ENCODE assay signal across 8 mouse cellular contexts in the genomic region with DNA sequence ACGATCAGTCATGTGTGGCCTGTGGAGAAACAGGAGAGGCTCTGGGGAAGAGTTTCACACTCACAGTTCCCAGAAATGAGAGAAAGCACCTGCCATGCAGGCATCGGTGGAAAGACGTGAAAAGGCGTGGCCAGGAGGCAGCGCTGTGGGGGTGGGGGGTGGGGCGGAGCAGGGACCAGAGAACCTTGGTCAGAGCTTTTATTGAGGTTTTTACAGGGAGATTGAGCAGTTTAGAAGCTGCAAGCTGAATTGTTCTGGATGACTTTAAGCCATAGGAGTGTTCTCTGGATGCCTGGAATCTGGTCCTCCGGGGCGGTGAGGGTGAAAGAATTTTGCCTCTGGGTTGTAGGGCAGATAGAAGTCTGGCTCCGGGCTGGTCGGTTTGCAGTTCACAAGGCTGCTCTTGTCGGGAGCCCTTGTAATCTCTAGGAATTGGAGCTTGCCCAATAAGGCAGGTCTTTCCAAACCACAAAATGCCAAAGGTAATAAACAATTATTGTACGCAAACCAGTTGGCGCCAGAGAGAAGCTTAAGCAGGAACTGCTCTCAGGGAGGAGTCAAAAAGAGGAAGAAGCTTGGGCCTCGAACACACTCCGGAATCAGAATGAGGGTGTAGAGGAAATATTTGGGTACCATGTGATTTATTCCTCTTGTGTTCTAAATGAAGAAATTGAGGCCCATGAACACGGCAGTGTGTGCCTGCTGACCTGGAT. TPM values are rescaled to one million over a fixed set of nuclear protein-coding genes. Genes with fewer than 3 reads are reported as not detected.
A peak's percentile ranks its signal among the peaks of the same experiment; 100 is the strongest.
DNase-seq lines count a peak whose midpoint lies in the region; ATAC-seq and TF ChIP-seq lines count a peak whose summit lies in the region.

No protein-coding gene starts in this region.

- peaks cover 11% of the 10 kb centered on the region for H3K4me1 ChIP-seq in forebrain, embryonic 12.5 days
- H3K4me1 ChIP-seq in forebrain, embryonic 15.5 days: no peaks in the 10 kb centered on the region
- H3K4me1 ChIP-seq in heart, embryonic 16.5 days (ENCODE audit: control insufficient read depth, insufficient read depth, low read length): no peaks in the 10 kb centered on the region
- H3K4me1 ChIP-seq in lung, embryonic 16.5 days (replicated peaks; ENCODE audit: control insufficient read depth, insufficient read depth, low read length): peaks cover 4% of the 10 kb centered on the region; the same call in 1 of the 2 replicates
- H3K4me1 ChIP-seq in stomach, postnatal 0 days (replicated peaks; ENCODE audit: control insufficient read depth, insufficient read depth): no peaks in the 10 kb centered on the region; the same call in 1 of the 2 replicates

- no peaks in the 10 kb centered on the region for H3K36me3 ChIP-seq in forebrain, embryonic 12.5 days (replicated peaks)
- H3K36me3 ChIP-seq in forebrain, embryonic 15.5 days: no peaks in the 10 kb centered on the region
- H3K36me3 ChIP-seq in heart, embryonic 16.5 days (ENCODE audit: control insufficient read depth, insufficient read depth): no peaks in the 10 kb centered on the region
- no peaks in the 10 kb centered on the region for H3K36me3 ChIP-seq in lung, embryonic 16.5 days (ENCODE audit: control insufficient read depth, insufficient read depth, low read length)
- no peaks in the 10 kb centered on the region for H3K36me3 ChIP-seq in stomach, postnatal 0 days (ENCODE audit: control insufficient read depth, insufficient read depth, low read length)

- H3K9ac ChIP-seq in forebrain, embryonic 12.5 days: no peak overlapping the region
- H3K9ac ChIP-seq in forebrain, embryonic 15.5 days (replicated peaks): no peak overlapping the region
- no peak overlapping the region for H3K9ac ChIP-seq in heart, embryonic 16.5 days (ENCODE audit: low read length)
- H3K9ac ChIP-seq in lung, embryonic 16.5 days (ENCODE audit: low read length): no peak overlapping the region
- H3K9ac ChIP-seq in stomach, postnatal 0 days (ENCODE audit: low read length): no peak overlapping the region

- TF ChIP-seq CTCF in stomach, postnatal 0 days (IDR thresholded peaks at IDR 0.05; ENCODE audit: low read depth): no peak

- H3K27ac ChIP-seq in forebrain, embryonic 12.5 days: no peak overlapping the region
- no peak overlapping the region for H3K27ac ChIP-seq in forebrain, embryonic 15.5 days (replicated peaks)
- H3K27ac ChIP-seq in heart, embryonic 16.5 days (ENCODE audit: low read length): no peak overlapping the region
- no peak overlapping the region for H3K27ac ChIP-seq in lung, embryonic 16.5 days (ENCODE audit: low read length)
- no peak overlapping the region for H3K27ac ChIP-seq in stomach, postnatal 0 days (replicated peaks)

- H3K4me2 ChIP-seq in forebrain, embryonic 12.5 days: peak overlapping the region; percentile 33
- no peak overlapping the region for H3K4me2 ChIP-seq in forebrain, embryonic 15.5 days (replicated peaks)
- H3K4me2 ChIP-seq in heart, embryonic 16.5 days (ENCODE audit: low read depth, low read length): peak overlapping the region; percentile 27
- peak overlapping the region; percentile 37; the same call in 1 of the 2 replicates for H3K4me2 ChIP-seq in lung, embryonic 16.5 days (ENCODE audit: low read depth, low read length)
- H3K4me2 ChIP-seq in stomach, postnatal 0 days (replicated peaks; ENCODE audit: low read depth): peak overlapping the region; percentile 37

- peaks cover 12% of the 10 kb centered on the region; the same call in 1 of the 2 replicates for H3K27me3 ChIP-seq in forebrain, embryonic 12.5 days
- H3K27me3 ChIP-seq in forebrain, embryonic 15.5 days: no peaks in the 10 kb centered on the region
- no peaks in the 10 kb centered on the region for H3K27me3 ChIP-seq in heart, embryonic 16.5 days (ENCODE audit: control insufficient read depth, insufficient read depth, low read length)
- H3K27me3 ChIP-seq in lung, embryonic 16.5 days (ENCODE audit: control insufficient read depth, insufficient read depth, low read depth, low read length): no peaks in the 10 kb centered on the region
- H3K27me3 ChIP-seq in stomach, postnatal 0 days (ENCODE audit: control insufficient read depth, insufficient read depth, low read length): no peaks in the 10 kb centered on the region

- TF ChIP-seq EP300 in stomach, postnatal 0 days (optimal IDR thresholded peaks at IDR 0.05): no peak

- no peak overlapping the region for H3K4me3 ChIP-seq in forebrain, embryonic 12.5 days (replicated peaks)
- H3K4me3 ChIP-seq in forebrain, embryonic 15.5 days: no peak overlapping the region
- H3K4me3 ChIP-seq in heart, embryonic 16.5 days (ENCODE audit: low read length): peak overlapping the region; percentile 12
- H3K4me3 ChIP-seq in lung, embryonic 16.5 days (ENCODE audit: low read length): no peak overlapping the region
- H3K4me3 ChIP-seq in stomach, postnatal 0 days (ENCODE audit: low read depth, low read length): no peak overlapping the region

- H3K9me3 ChIP-seq in forebrain, embryonic 12.5 days: no peaks in the 10 kb centered on the region
- no peaks in the 10 kb centered on the region for H3K9me3 ChIP-seq in forebrain, embryonic 15.5 days
- no peaks in the 10 kb centered on the region for H3K9me3 ChIP-seq in heart, embryonic 16.5 days (replicated peaks; ENCODE audit: control insufficient read depth, low read length)
- H3K9me3 ChIP-seq in lung, embryonic 16.5 days (ENCODE audit: control insufficient read depth, low read length): no peaks in the 10 kb centered on the region
- H3K9me3 ChIP-seq in stomach, postnatal 0 days (ENCODE audit: control insufficient read depth, low read length): no peaks in the 10 kb centered on the region

- 43% methylated on average over 16 of the region's 16 CpGs for WGBS in forebrain, embryonic 12.5 days
- 40% methylated on average over 16 of the region's 16 CpGs for WGBS in forebrain, embryonic 15.5 days
- 29% methylated on average over 16 of the region's 16 CpGs for WGBS in heart, embryonic 16.5 days
- WGBS in lung, embryonic 16.5 days: 26% methylated on average over 16 of the region's 16 CpGs
- 23% methylated on average over 16 of the region's 16 CpGs for WGBS in stomach, postnatal 0 days

- DNase-seq in B cell, adult 2 months: peak; percentile 63 to 72
- DNase-seq in stomach, postnatal 0 days (ENCODE audit: low spot score): peak; percentile 27
- DNase-seq in left cerebral cortex, postnatal 14 days (ENCODE audit: low spot score in 2 of 2): no peak

- intact Hi-C loops in left cerebral cortex, postnatal 14 days (cut with DNase I): no loop called here

- no peak for ATAC-seq in forebrain, embryonic 12.5 days (ENCODE audit: low FRiP score)
- ATAC-seq in forebrain, embryonic 15.5 days (replicated peaks): no peak
- no peak for ATAC-seq in heart, embryonic 16.5 days (replicated peaks; ENCODE audit: extremely low read depth, insufficient read depth, low FRiP score)
- no peak for ATAC-seq in lung, embryonic 16.5 days (ENCODE audit: low read depth)
- peak; percentile 56 for ATAC-seq in stomach, postnatal 0 days (ENCODE audit: low FRiP score, low TSS enrichment)
- ATAC-seq in cerebellum, adult (ENCODE audit: insufficient number of reproducible peaks, low FRiP score, low TSS enrichment): no peak

RNA-seq across cellular contexts. Expression of a gene that starts 11.1 kb away (rescaled TPM):
- 4.3 and 5.5 TPM in 2 replicates for polyA plus RNA-seq in forebrain, embryonic 12.5 days (2016; fragmentation: Nextera tagmentation; extraction: Ambion mirVana)
- polyA plus RNA-seq in forebrain, embryonic 15.5 days (2015; fragmentation: Nextera tagmentation; extraction: Ambion mirVana): 1.9 and 2.1 TPM in 2 replicates
- polyA plus RNA-seq in heart, embryonic 16.5 days (2015; fragmentation: Nextera tagmentation; extraction: Ambion mirVana): 5.0 and 7.4 TPM in 2 replicates
- polyA plus RNA-seq in lung, embryonic 16.5 days (2015; fragmentation: Nextera tagmentation; extraction: Ambion mirVana): 9.4 and 12.6 TPM in 2 replicates
- polyA plus RNA-seq in stomach, postnatal 0 days (2015; fragmentation: Nextera tagmentation; extraction: Ambion mirVana): 3.1 and 3.3 TPM in 2 replicates
- 1 to 10 TPM; 8.2 to 8.5 TPM for total RNA-seq in left cerebral cortex, postnatal 14 days (2021)

RNA-seq across cellular contexts. Expression of a gene that starts 39.5 kb away (rescaled TPM):
- polyA plus RNA-seq in forebrain, embryonic 12.5 days (2016; fragmentation: Nextera tagmentation; extraction: Ambion mirVana): 0.10 and 0.15 TPM in 2 replicates
- polyA plus RNA-seq in forebrain, embryonic 15.5 days (2015; fragmentation: Nextera tagmentation; extraction: Ambion mirVana): 0.11 TPM in 2 replicates
- 0.19 and 0.34 TPM in 2 replicates for polyA plus RNA-seq in heart, embryonic 16.5 days (2015; fragmentation: Nextera tagmentation; extraction: Ambion mirVana)
- polyA plus RNA-seq in lung, embryonic 16.5 days (2015; fragmentation: Nextera tagmentation; extraction: Ambion mirVana): 0.26 and 0.53 TPM in 2 replicates
- 0.36 and 0.59 TPM in 2 replicates for polyA plus RNA-seq in stomach, postnatal 0 days (2015; fragmentation: Nextera tagmentation; extraction: Ambion mirVana)
- under 1 TPM; 0.07 to 0.19 TPM for total RNA-seq in left cerebral cortex, postnatal 14 days (2021)

Comparison
In these comparisons a context has a peak if more than half of its experiments do, and no peak if none do; other contexts are left out.
1. DNase-seq: peak in B cell, adult 2 months (2 of 2) and stomach, postnatal 0 days (single experiment); none in left cerebral cortex, postnatal 14 days (0 of 2).